Comparison of ENCODE assay signal across 10 mouse cellular contexts in genomic region chr1:63658016-63658415, GRCm38 (mm10). TPM values are rescaled to one million over a fixed set of nuclear protein-coding genes. Genes with fewer than 3 reads are reported as not detected.
DNase-seq lines count a peak whose midpoint lies in the region; ATAC-seq lines count a peak whose summit lies in the region.
"Had no signal": no experiment of that assay in that cellular context is flagged by ENCODE, and none has a peak within 500 bp of the region (broad histone marks: within the 10 kb centered on the region; RNA-seq: fewer than 3 reads in every experiment).

No protein-coding gene starts in this region.

- no peaks in the 10 kb centered on the region for H3K27me3 ChIP-seq in embryonic facial prominence, embryonic 10.5 days (replicated peaks; ENCODE audit: low read depth, poor library complexity, severe bottlenecking)
- H3K27me3 ChIP-seq in liver, embryonic 13.5 days = no peaks in the 10 kb centered on the region

- no peak overlapping the region for H3K9ac ChIP-seq in liver, embryonic 13.5 days

- peak; percentile 73 for ATAC-seq in inflammation-experienced regulatory T-cells, adult 6 months
- no peak for ATAC-seq in liver, embryonic 13.5 days (ENCODE audit: low read depth)

- no peak overlapping the region for H3K27ac ChIP-seq in embryonic facial prominence, embryonic 10.5 days (replicated peaks)
- H3K27ac ChIP-seq in liver, embryonic 13.5 days = no peak overlapping the region

- WGBS in embryonic facial prominence, embryonic 10.5 days = 19% methylated on average over 6 of the region's 6 CpGs
- 8% methylated on average over 6 of the region's 6 CpGs for WGBS in liver, embryonic 13.5 days (ENCODE audit: insufficient replicate concordance)

- no peak overlapping the region for H3K4me3 ChIP-seq in embryonic facial prominence, embryonic 10.5 days
- no peak overlapping the region for H3K4me3 ChIP-seq in liver, embryonic 13.5 days (replicated peaks)

- no peak overlapping the region for H3K4me2 ChIP-seq in liver, embryonic 13.5 days

- DNase-seq in urinary bladder, postnatal 36 days (ENCODE audit: low spot score in 2 of 2) = peak; percentile 9 to 22
- DNase-seq in urinary bladder, postnatal 10 days (ENCODE audit: low spot score) = no peak
- DNase-seq in adrenal gland, postnatal 25 days = peak; percentile 64
- peak; percentile 63 for DNase-seq in embryonic facial prominence, embryonic 10.5 days (ENCODE audit: low spot score)
- peak; percentile 17 for DNase-seq in liver, embryonic 13.5 days
- peak; percentile 55 for DNase-seq in ovary, postnatal 14 days (ENCODE audit: low spot score)
- peak; percentile 30 for DNase-seq in yolk sac, embryonic 10.5 days (ENCODE audit: low spot score)

- H3K36me3 ChIP-seq in embryonic facial prominence, embryonic 10.5 days (replicated peaks) = no peaks in the 10 kb centered on the region
- H3K36me3 ChIP-seq in liver, embryonic 13.5 days = no peaks in the 10 kb centered on the region

- no peaks in the 10 kb centered on the region for H3K9me3 ChIP-seq in embryonic facial prominence, embryonic 10.5 days
- no peaks in the 10 kb centered on the region for H3K9me3 ChIP-seq in liver, embryonic 13.5 days (replicated peaks)

- no peaks in the 10 kb centered on the region for H3K4me1 ChIP-seq in embryonic facial prominence, embryonic 10.5 days
- H3K4me1 ChIP-seq in liver, embryonic 13.5 days (replicated peaks) = no peaks in the 10 kb centered on the region

RNA-seq across cellular contexts. Expression of gene Dytn, which starts 28.7 kb away (rescaled TPM):
- not detected in 2 replicates for total RNA-seq in adrenal gland, postnatal 25 days (2021)
- polyA plus RNA-seq in embryonic facial prominence, embryonic 10.5 days (2016; fragmentation: Nextera tagmentation; extraction: Ambion mirVana) = 0.05 TPM in 1 of 2 replicates, not detected in the other
- polyA plus RNA-seq in inflammation-experienced regulatory T-cells, adult 6 months (2017; shearing (Covaris generic)) = not detected
- not detected in 2 replicates for polyA plus RNA-seq in liver, embryonic 13.5 days (2015; fragmentation: Nextera tagmentation; extraction: Ambion mirVana)
- polyA plus RNA-seq: heart, embryonic 16.5 days; stomach, embryonic 14.5 days had no signal

RNA-seq across cellular contexts. Expression of gene Gm39653, which starts 42.2 kb away (rescaled TPM):
- total RNA-seq in adrenal gland, postnatal 25 days (2021) = not detected in 2 replicates
- not detected in 2 replicates for polyA plus RNA-seq in embryonic facial prominence, embryonic 10.5 days (2016; fragmentation: Nextera tagmentation; extraction: Ambion mirVana)
- polyA plus RNA-seq in inflammation-experienced regulatory T-cells, adult 6 months (2017; shearing (Covaris generic)) = not detected
- polyA plus RNA-seq in liver, embryonic 13.5 days (2015; fragmentation: Nextera tagmentation; extraction: Ambion mirVana) = not detected in 2 replicates
- polyA plus RNA-seq: heart, embryonic 16.5 days; stomach, embryonic 14.5 days had no signal
